Mouse (Mus musculus): ENCODE measurements around the gene Ubxn10.

The Ubxn10 gene

GRCm38 (mm10) chr4:138737031-138737430 is at the start of gene Ubxn10:
Ubxn10 (minus strand) TSS chr4:138737167.
- DNase-seq (ENCODE audit: low read depth), result no peak

DNA sequence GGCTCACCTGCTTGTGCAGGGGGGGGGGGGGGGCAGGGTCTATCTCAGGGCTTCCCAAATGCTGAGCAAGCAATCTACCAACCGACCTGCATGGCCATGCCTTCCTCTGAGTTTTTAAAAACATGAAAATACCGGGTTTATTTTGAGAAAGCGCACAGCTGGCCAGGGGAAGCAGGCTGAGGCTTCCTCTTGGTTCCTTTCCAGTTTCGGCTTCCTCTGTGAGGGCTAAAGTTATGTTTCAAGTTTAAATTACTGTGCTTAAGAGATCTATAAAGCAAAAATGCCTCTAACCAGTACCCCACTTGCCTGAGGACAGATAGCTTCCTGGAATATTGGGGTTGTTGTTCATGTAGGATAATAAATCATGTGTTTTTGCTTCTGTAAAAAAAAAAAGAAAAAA is 49.2 kb upstream of the Ubxn10 start:
- DNase-seq (ENCODE audit: low read depth), result no peak

GRCm38 (mm10) chr4:138785721-138786120 is 48.8 kb upstream of the Ubxn10 start:
- no peak for DNase-seq (ENCODE audit: low read depth)

DNA sequence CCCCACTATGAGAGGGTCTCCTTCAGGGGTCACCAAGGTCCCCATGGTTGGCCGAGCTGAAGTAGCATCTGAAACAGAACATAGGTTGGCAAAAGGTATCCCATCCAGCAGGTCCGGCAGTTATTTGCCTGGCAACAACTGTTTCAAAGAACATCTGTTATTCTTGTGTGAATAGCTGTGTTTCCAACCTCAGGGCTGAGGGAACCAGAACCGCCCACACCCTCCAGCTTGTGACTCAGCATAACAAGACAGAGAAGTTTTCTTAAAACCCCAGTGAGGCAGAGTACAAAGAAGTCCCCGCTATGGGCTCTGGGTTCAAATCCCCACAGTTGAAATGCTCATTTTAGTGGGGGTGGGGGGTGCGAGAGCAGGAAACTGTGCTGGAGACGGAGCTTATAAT is 45.1 kb upstream of the Ubxn10 start:
- no peak for DNase-seq (ENCODE audit: low read depth)

DNA sequence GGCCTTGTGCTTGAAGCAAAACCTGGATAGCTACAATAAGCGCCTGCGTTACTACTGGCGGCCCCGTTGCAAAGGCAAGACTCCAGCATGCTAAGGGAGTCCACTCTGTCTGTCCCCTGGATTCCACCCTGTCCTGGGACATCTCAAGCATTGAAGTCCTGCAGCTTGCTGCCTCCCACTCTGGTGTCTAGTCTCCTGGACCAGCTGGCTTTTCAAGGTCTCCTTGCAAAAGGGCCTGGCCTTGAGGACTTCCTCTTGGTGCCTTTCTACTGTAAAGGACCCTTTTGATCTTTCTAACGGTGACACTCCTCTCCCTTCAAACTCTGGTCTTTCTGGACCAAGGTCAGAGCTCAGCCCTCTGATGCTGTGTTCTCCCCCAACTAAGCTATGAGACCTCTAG is 43.3 kb upstream of the Ubxn10 start:
- DNase-seq (ENCODE audit: low read depth), result no peak

DNA sequence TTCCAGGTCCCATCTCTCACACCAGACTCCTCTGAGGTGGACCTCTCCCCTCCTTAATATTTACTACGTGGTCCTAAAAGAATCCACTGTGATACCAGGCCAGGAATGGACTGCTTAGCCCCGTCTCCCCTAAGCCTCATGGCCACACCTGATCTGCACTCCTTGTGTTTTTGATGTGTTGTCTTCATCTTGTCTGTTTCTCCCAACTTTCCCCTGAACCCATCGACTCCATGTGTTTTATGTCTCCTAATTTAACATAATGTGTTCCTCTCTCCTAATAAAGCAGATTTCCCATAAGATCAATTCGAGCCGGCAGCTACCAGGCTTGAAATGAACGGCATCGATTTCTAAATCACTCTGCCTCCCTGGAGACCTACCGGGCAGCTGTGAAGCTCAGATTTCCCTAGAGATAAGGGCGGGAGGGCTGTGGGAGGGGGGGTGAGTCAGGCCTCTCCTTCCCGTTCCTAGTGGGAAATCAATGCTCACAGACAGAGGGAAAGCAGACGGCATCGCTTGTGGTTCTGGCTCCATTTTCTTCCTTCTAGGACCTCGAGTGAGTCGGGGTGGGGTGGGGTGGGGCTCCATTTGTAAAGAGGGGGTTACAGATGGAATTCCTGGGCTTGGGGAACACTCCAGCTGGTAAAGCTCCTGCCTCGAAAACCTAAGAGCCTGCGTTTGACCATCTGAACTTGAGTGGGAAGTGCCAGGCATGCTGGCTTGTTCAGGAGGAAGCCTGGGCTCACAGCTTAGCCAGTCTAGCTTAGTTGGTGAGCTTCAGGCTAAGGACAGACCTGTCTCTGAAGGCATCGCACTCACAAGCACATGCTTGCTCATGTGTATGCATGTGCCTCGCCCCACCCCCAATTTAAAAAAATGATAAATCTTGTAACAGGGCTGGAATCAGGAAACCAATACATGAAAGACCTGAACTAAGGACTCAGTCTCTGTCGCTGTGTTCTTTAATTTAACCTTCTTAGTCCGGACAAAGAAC is 40.7 kb upstream of the Ubxn10 start:
- DNase-seq (ENCODE audit: low read depth), result no peak

GRCm38 (mm10) chr4:138775435-138775834 is 38.5 kb upstream of the Ubxn10 start, which contains the start of gene Pla2g2d:
Pla2g2d (plus strand) TSS chr4:138775735.
- no peak for DNase-seq (ENCODE audit: low read depth)

GRCm38 (mm10) chr4:138772386-138772785 is 35.4 kb upstream of the Ubxn10 start:
- DNase-seq (ENCODE audit: low read depth), result no peak

- no peak for DNase-seq (ENCODE audit: low read depth)
These were observed 35.0 kb upstream of the Ubxn10 start for GRCm38 (mm10) chr4:138771970-138772369.

DNA sequence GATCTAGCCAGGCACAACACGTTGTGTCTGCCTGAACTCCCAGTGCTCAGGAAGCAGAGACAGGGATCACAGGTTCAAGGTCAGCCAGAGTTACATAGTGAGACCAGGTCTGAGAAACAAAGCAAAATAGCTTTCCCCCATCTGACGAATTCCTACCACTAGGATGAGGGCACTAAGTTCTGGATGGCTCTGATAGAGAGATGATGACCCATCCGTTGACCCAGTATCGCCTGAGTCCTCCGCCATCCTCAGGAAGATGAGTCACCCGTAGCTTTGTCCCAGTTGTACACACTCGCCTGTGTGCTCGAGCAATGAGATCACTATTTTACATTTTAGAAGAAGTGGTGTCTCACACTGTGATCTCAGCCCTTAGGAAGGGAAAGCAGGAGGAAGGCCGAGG is 25.3 kb upstream of the Ubxn10 start:
- DNase-seq (ENCODE audit: low read depth), result no peak

- DNase-seq (ENCODE audit: low read depth), result no peak
These were observed 20.4 kb upstream of the Ubxn10 start, which contains the start of gene Pla2g2f for GRCm38 (mm10) chr4:138757416-138757815. Pla2g2f (minus strand) TSS chr4:138757626.

GRCm38 (mm10) chr4:138755983-138756382 is 19.0 kb upstream of the Ubxn10 start:
- no peak for DNase-seq (ENCODE audit: low read depth)

DNA sequence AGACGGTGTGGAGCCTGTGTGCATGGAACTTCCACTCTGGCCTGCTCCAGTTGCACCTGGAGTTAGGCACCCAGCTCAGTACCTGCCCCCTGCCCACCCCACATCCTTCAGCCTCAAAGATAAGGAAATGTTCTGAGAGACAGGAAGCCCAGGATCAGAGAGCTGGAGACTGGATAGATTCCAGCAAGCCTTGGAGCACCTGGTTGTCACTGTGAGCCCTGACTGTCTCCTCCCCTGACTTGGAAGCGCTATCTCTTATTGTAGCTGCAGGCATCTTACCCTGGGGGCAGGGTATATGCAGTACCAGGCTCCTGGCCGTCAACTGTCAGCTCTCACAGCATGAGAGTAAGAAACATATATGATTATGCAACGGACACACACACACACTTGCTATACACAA is 18.5 kb upstream of the Ubxn10 start:
- DNase-seq (ENCODE audit: low read depth), result no peak

DNA sequence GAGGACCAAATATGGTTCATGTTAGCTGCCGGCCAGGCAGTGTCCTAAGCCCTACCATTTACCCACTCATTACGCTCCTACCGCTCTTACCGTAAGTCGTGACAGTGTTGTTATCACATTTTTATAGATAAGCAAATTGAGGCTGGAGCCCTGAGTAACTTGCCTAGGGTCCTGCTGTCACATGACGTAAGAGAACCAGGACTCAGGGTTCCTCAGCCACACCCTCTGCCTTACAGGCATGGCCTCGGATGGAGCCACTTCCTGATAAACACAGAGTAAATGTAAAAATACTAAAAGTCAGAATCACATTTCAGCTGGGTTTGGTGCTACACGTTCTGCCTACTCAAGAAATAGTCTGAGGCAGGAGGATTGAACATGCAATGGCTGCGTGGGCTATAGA is 17.5 kb upstream of the Ubxn10 start:
- DNase-seq (ENCODE audit: low read depth), result no peak

- DNase-seq (ENCODE audit: low read depth), result no peak
These were observed 16.6 kb upstream of the Ubxn10 start for GRCm38 (mm10) chr4:138753608-138754007.

DNA sequence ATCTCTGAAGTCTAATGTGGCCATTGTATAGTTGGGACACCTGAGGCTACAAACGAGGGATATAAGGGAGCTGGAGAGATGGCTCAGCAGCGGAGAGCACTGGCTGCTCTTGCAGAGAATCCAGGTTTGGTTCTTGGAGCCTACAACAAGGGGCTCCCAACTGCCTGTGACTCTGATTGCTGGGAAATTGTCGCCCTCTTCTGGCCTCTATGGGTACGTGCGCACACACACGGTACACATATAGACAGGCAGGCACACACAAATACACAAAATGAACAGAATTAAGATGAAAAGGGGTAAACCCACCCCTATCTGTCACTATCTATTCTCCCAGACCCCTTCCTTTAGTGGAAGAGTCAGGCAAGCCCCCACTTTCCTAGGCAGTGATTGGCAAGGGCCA is 15.6 kb upstream of the Ubxn10 start:
- DNase-seq (ENCODE audit: low read depth), result peak; percentile 3

DNA sequence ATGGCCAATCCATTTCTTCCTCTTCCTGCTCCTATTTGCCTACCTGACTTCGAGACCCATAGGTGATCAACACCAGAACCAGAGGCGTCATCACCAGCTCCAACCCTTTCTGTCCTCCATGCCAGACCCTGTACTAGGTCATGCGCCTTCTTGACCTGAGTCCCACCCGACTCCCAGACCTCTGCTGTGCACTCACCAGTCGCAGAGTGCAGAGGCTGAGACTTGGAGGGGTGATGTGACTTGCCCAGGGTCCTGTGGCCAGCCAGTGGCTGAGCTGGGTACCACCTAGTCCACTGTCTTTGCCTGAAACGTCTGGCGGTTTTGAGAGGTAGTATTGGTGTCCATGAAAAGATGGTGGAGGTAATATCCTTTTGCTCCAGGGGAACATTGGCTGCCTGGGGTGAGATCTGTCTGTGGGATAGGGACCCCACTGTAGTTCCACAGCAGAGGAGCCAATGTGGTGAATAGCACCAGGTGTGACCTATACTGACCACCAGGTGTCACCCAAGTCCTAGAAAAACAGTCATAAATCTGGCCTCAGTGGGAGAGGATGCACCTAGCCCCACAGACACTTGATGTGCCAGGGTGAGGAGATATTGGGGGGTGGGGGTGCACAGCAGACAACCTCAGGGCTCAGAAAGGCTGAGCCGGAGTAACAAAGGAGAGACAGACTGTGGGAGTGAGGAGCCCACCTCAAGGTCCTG is 11.6 kb upstream of the Ubxn10 start:
- DNase-seq (ENCODE audit: low read depth), result peak; percentile 38

- DNase-seq (ENCODE audit: low read depth), result no peak
These were observed 10.9 kb upstream of the Ubxn10 start for GRCm38 (mm10) chr4:138747851-138748250.

GRCm38 (mm10) chr4:138746866-138747265 is 9.9 kb upstream of the Ubxn10 start:
- DNase-seq (ENCODE audit: low read depth), result no peak

DNA sequence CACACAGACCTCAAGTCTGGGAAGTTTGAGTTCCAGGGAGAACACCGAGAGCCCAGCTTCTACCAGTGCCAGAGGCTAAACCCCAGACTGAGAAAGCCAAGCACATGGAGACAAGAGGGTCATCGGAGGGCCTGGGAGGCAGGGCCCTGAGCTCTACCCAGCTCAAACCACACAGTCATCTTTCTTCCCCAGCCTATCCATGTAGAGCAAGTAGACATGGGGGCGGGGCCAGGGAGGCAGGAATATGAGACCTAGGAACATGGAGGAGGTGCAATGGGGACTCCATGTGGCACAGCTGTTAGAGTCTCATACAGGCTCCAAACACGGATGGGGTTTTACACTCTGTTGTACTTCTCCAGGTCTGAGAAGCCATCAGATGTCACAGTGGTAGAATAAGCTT is 8.9 kb upstream of the Ubxn10 start:
- no peak for DNase-seq (ENCODE audit: low read depth)

- DNase-seq (ENCODE audit: low read depth), result no peak
These were observed 2.3 kb upstream of the Ubxn10 start for GRCm38 (mm10) chr4:138739136-138739851.

- no peak for DNase-seq (ENCODE audit: low read depth)
These were observed 2.1 kb downstream of the Ubxn10 start for GRCm38 (mm10) chr4:138734863-138735262.

Data from induced T-regulatory cell, adult 2 months (primary cell).